Mouse (Mus musculus): ENCODE measurements around the gene Jkamp. TPM values are rescaled to one million over a fixed set of nuclear protein-coding genes. Genes with fewer than 3 reads are reported as not detected.

Gene Jkamp
- total and polyA plus RNA-seq, 3 experiments, result 19.9 to 60.4 (median 21.9) TPM

- H3K27ac ChIP-seq, result no peak overlapping the region
- no peak overlapping the region for H3K9ac ChIP-seq (ENCODE audit: low read depth, low read length)
- DNase-seq, result no peak
- no peak overlapping the region for H3K4me3 ChIP-seq
- WGBS, result 90% methylated on average over 3 of the region's 3 CpGs
- TF ChIP-seq CTCF (IDR thresholded peaks at IDR 0.05) (no peak), POLR2A (IDR thresholded peaks at IDR 0.05; ENCODE audit: insufficient read depth, low read depth, low read length) (no peak), EP300 (IDR thresholded peaks at IDR 0.05; ENCODE audit: insufficient read depth, low read depth, low read length) (no peak)
- H3K4me1 ChIP-seq (ENCODE audit: control insufficient read depth, insufficient read depth, low read length), result peaks cover 2% of the 10 kb centered on the region; the same call in 1 of the 2 replicates
- H3K36me3 ChIP-seq (ENCODE audit: control insufficient read depth, insufficient read depth, low read length), result 0 out of 2 replicates have a peak, but pooled peaks cover 3% of the 10 kb centered on the region
- H3K79me2 ChIP-seq (replicated peaks; ENCODE audit: control insufficient read depth, insufficient read depth, low read length), result no peaks in the 10 kb centered on the region
- no peaks in the 10 kb centered on the region for H3K27me3 ChIP-seq (ENCODE audit: control insufficient read depth, insufficient read depth, low read length)
- intact Hi-C loops (cut with DNase I), result loop anchor here (10.0 kb wide), 1 partner anchor 453 kb away; the partner anchor contains the start of gene Pcnx4
Measured at GRCm38 (mm10) chr12:72081961-72082360, 3.4 kb upstream of the Jkamp start.

- 37% methylated on average over 18 of the region's 18 CpGs for WGBS
- H3K4me3 ChIP-seq, result no peak overlapping the region
- TF ChIP-seq POLR2A (IDR thresholded peaks at IDR 0.05; ENCODE audit: insufficient read depth, low read depth, low read length) (no peak), EP300 (IDR thresholded peaks at IDR 0.05; ENCODE audit: insufficient read depth, low read depth, low read length) (no peak), CTCF (IDR thresholded peaks at IDR 0.05) (no peak)
- no peaks in the 10 kb centered on the region for H3K79me2 ChIP-seq (replicated peaks; ENCODE audit: control insufficient read depth, insufficient read depth, low read length)
- H3K36me3 ChIP-seq (ENCODE audit: control insufficient read depth, insufficient read depth, low read length), result 0 out of 2 replicates have a peak, but pooled peaks cover 3% of the 10 kb centered on the region
- H3K9ac ChIP-seq (ENCODE audit: low read depth, low read length), result no peak overlapping the region
- no peak overlapping the region for H3K27ac ChIP-seq
- no peaks in the 10 kb centered on the region for H3K27me3 ChIP-seq (ENCODE audit: control insufficient read depth, insufficient read depth, low read length)
- intact Hi-C loops (cut with DNase I), result loop anchor here (10.0 kb wide), 1 partner anchor 452 kb away; the partner anchor contains the start of gene Pcnx4
- DNase-seq, result peak; percentile 12 to 31
- peaks cover 2% of the 10 kb centered on the region; the same call in 1 of the 2 replicates for H3K4me1 ChIP-seq (ENCODE audit: control insufficient read depth, insufficient read depth, low read length)
Measured at GRCm38 (mm10) chr12:72082370-72082769, 3.0 kb upstream of the Jkamp start.

- Histone ChIP-seq H3K4me3 (no peak overlapping the region), H3K4me1 (ENCODE audit: control insufficient read depth, insufficient read depth, low read length) (peaks cover 2% of the 10 kb centered on the region; the same call in 1 of the 2 replicates), H3K9ac (ENCODE audit: low read depth, low read length) (no peak overlapping the region), H3K79me2 (replicated peaks; ENCODE audit: control insufficient read depth, insufficient read depth, low read length) (no peaks in the 10 kb centered on the region), H3K36me3 (ENCODE audit: control insufficient read depth, insufficient read depth, low read length) (0 out of 2 replicates have a peak, but pooled peaks cover 3% of the 10 kb centered on the region), H3K27me3 (ENCODE audit: control insufficient read depth, insufficient read depth, low read length) (no peaks in the 10 kb centered on the region), H3K27ac (no peak overlapping the region)
- WGBS, result 91% methylated on average over 9 of the region's 9 CpGs
- intact Hi-C loops (cut with DNase I), result loop anchor here (10.0 kb wide), 1 partner anchor 452 kb away; the partner anchor contains the start of gene Pcnx4
- TF ChIP-seq EP300 (IDR thresholded peaks at IDR 0.05; ENCODE audit: insufficient read depth, low read depth, low read length) (no peak), POLR2A (IDR thresholded peaks at IDR 0.05; ENCODE audit: insufficient read depth, low read depth, low read length) (no peak), CTCF (IDR thresholded peaks at IDR 0.05) (no peak)
- DNase-seq, result no peak
Measured at GRCm38 (mm10) chr12:72083265-72083664, 2.1 kb upstream of the Jkamp start.

- intact Hi-C loops (cut with DNase I), result loop anchor here (1.0 to 10.0 kb wide), 2 partner anchors 14 to 450 kb away; partner anchors contain the start of gene Pcnx4
- Histone ChIP-seq H3K27ac (peak overlapping the region; percentile 53), H3K27me3 (ENCODE audit: control insufficient read depth, insufficient read depth, low read length) (no peaks in the 10 kb centered on the region), H3K4me1 (ENCODE audit: control insufficient read depth, insufficient read depth, low read length) (peaks cover 2% of the 10 kb centered on the region; the same call in 1 of the 2 replicates), H3K36me3 (ENCODE audit: control insufficient read depth, insufficient read depth, low read length) (0 out of 2 replicates have a peak, but pooled peaks cover 3% of the 10 kb centered on the region), H3K79me2 (replicated peaks; ENCODE audit: control insufficient read depth, insufficient read depth, low read length) (no peaks in the 10 kb centered on the region), H3K9ac (ENCODE audit: low read depth, low read length) (peak overlapping the region; percentile 78), H3K4me3 (peak overlapping the region; percentile 94)
- TF ChIP-seq CTCF (IDR thresholded peaks at IDR 0.05) (no peak), EP300 (IDR thresholded peaks at IDR 0.05; ENCODE audit: insufficient read depth, low read depth, low read length) (no peak), POLR2A (IDR thresholded peaks at IDR 0.05; ENCODE audit: insufficient read depth, low read depth, low read length) (no peak)
- peak; percentile 70 to 71 for DNase-seq
- 15% methylated on average over 46 of the region's 46 CpGs for WGBS
Measured at GRCm38 (mm10) chr12:72084261-72085023, 947 bp upstream of the Jkamp start.

GRCm38 (mm10) chr12:72085024-72085328 is 413 bp upstream of the Jkamp start:
- peak overlapping the region; percentile 94 for H3K4me3 ChIP-seq
- 0 out of 2 replicates have a peak, but pooled peaks cover 3% of the 10 kb centered on the region for H3K36me3 ChIP-seq (ENCODE audit: control insufficient read depth, insufficient read depth, low read length)
- DNase-seq, result no peak
- no peak for TF ChIP-seq CTCF (IDR thresholded peaks at IDR 0.05)
- TF ChIP-seq POLR2A (IDR thresholded peaks at IDR 0.05; ENCODE audit: insufficient read depth, low read depth, low read length), result peak; percentile 56; the same call in 1 of the 2 replicates
- TF ChIP-seq EP300 (IDR thresholded peaks at IDR 0.05; ENCODE audit: insufficient read depth, low read depth, low read length), result 0 out of 2 replicates have a peak, but pooled peaks have one; percentile 19
- intact Hi-C loops (cut with DNase I), result loop anchor here (10.0 kb wide), 1 partner anchor 450 kb away; the partner anchor contains the start of gene Pcnx4
- under 1% methylated on average over 31 of the region's 31 CpGs for WGBS
- H3K27me3 ChIP-seq (ENCODE audit: control insufficient read depth, insufficient read depth, low read length), result no peaks in the 10 kb centered on the region
- no peaks in the 10 kb centered on the region for H3K79me2 ChIP-seq (replicated peaks; ENCODE audit: control insufficient read depth, insufficient read depth, low read length)
- peaks cover 2% of the 10 kb centered on the region; the same call in 1 of the 2 replicates for H3K4me1 ChIP-seq (ENCODE audit: control insufficient read depth, insufficient read depth, low read length)
- H3K27ac ChIP-seq, result peak overlapping the region; percentile 53
- H3K9ac ChIP-seq (ENCODE audit: low read depth, low read length), result peak overlapping the region; percentile 78

All from heart, adult 2 months (tissue).